Mouse (Mus musculus): ENCODE data around the gene Pde11a. TPM values are rescaled to one million over a fixed set of nuclear protein-coding genes. Genes with fewer than 3 reads are reported as not detected.

Gene Pde11a
- polyA plus RNA-seq, 1 experiment = 0.83 TPM

DNA sequence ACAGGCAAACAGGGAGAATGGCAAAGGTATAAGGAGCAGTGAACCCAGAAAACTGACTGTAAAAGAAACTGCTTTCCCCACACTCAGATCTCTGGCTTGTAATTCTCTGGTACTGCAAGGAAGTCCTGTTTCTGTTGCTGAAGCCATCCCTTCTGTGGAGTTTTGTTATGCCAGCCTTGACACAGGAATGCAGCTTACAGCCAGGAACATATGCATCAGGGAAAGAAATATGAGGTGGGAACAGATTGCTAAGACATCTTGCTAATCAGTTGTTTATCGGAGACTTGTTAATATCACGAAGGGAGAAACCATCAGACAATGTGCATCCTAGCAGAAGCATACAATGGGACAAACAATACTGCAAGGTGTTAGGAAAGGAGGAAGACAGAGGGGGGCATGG, 99.4 kb downstream of the Pde11a start:
- DNase-seq = no peak
- no peaks in the 10 kb centered on the region for H3K4me1 ChIP-seq (ENCODE audit: control insufficient read depth, insufficient read depth, low read length)
- H3K4me3 ChIP-seq (ENCODE audit: insufficient read depth, low read depth, low read length) = no peak overlapping the region
- no peaks in the 10 kb centered on the region for H3K36me3 ChIP-seq (ENCODE audit: control insufficient read depth, insufficient read depth, low read length)
- H3K27ac ChIP-seq (ENCODE audit: insufficient read depth, low read depth, low read length) = no peak overlapping the region
- H3K27me3 ChIP-seq (replicated peaks; ENCODE audit: control insufficient read depth, insufficient read depth, low read length) = no peaks in the 10 kb centered on the region
- WGBS = 90% methylated on average over 2 of the region's 2 CpGs
- TF ChIP-seq POLR2A (IDR thresholded peaks at IDR 0.05; ENCODE audit: low read depth, low read length) = no peak
- TF ChIP-seq CTCF (conservative IDR thresholded peaks at IDR 0.05; ENCODE audit: insufficient read depth, insufficient read length, low read depth, low read length) = no peak

DNA sequence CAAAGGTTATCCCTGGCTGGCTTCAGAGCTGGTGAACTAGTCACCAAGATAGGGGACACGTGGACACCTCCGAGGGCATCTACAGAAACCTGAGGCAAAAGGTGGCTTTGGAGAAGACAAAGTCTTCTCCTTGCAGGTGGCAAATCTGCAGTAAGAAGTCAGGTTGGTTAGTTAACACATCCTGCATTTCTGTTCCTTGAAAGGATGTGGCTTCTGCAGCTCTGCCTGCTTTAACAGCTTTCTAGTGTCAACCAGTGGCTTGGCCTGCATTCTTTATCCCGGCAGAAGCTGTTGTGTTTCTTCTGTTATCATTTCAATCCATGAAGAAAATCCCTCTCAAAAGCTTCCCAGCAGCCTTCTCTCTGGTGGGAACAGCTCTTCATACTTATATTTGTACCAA, 100.1 kb downstream of the Pde11a start:
- WGBS = 76% methylated on average over 3 of the region's 3 CpGs
- DNase-seq = no peak
- H3K27me3 ChIP-seq (replicated peaks; ENCODE audit: control insufficient read depth, insufficient read depth, low read length) = no peaks in the 10 kb centered on the region
- no peak overlapping the region for H3K27ac ChIP-seq (ENCODE audit: insufficient read depth, low read depth, low read length)
- TF ChIP-seq POLR2A (IDR thresholded peaks at IDR 0.05; ENCODE audit: low read depth, low read length) = no peak
- no peak for TF ChIP-seq CTCF (conservative IDR thresholded peaks at IDR 0.05; ENCODE audit: insufficient read depth, insufficient read length, low read depth, low read length)
- H3K36me3 ChIP-seq (ENCODE audit: control insufficient read depth, insufficient read depth, low read length) = no peaks in the 10 kb centered on the region
- H3K4me1 ChIP-seq (ENCODE audit: control insufficient read depth, insufficient read depth, low read length) = no peaks in the 10 kb centered on the region
- no peak overlapping the region for H3K4me3 ChIP-seq (ENCODE audit: insufficient read depth, low read depth, low read length)

- H3K27ac ChIP-seq (ENCODE audit: insufficient read depth, low read depth, low read length) = no peak overlapping the region
- WGBS = 85% methylated on average over 10 of the region's 10 CpGs
Observed at GRCm38 (mm10) chr2:76237638-76238420, 100.7 kb downstream of the Pde11a start.

GRCm38 (mm10) chr2:76220364-76221108, 118.0 kb downstream of the Pde11a start:
- no peak for DNase-seq
- 60% methylated on average over 6 of the region's 6 CpGs for WGBS
- no peak for TF ChIP-seq CTCF (conservative IDR thresholded peaks at IDR 0.05; ENCODE audit: insufficient read depth, insufficient read length, low read depth, low read length)
- TF ChIP-seq POLR2A (IDR thresholded peaks at IDR 0.05; ENCODE audit: low read depth, low read length) = no peak
- H3K36me3 ChIP-seq (ENCODE audit: control insufficient read depth, insufficient read depth, low read length) = no peaks in the 10 kb centered on the region
- H3K27ac ChIP-seq (ENCODE audit: insufficient read depth, low read depth, low read length) = no peak overlapping the region
- no peak overlapping the region for H3K4me3 ChIP-seq (ENCODE audit: insufficient read depth, low read depth, low read length)
- no peaks in the 10 kb centered on the region for H3K4me1 ChIP-seq (ENCODE audit: control insufficient read depth, insufficient read depth, low read length)
- no peaks in the 10 kb centered on the region for H3K27me3 ChIP-seq (replicated peaks; ENCODE audit: control insufficient read depth, insufficient read depth, low read length)

More at GRCm38 (mm10) chr2:76237638-76238420, 100.7 kb downstream of the Pde11a start:
- no peaks in the 10 kb centered on the region for H3K4me1 ChIP-seq (ENCODE audit: control insufficient read depth, insufficient read depth, low read length)
- no peaks in the 10 kb centered on the region for H3K36me3 ChIP-seq (ENCODE audit: control insufficient read depth, insufficient read depth, low read length)
- no peak for DNase-seq
- TF ChIP-seq CTCF (conservative IDR thresholded peaks at IDR 0.05; ENCODE audit: insufficient read depth, insufficient read length, low read depth, low read length) = no peak
- no peaks in the 10 kb centered on the region for H3K27me3 ChIP-seq (replicated peaks; ENCODE audit: control insufficient read depth, insufficient read depth, low read length)
- H3K4me3 ChIP-seq (ENCODE audit: insufficient read depth, low read depth, low read length) = no peak overlapping the region

DNA sequence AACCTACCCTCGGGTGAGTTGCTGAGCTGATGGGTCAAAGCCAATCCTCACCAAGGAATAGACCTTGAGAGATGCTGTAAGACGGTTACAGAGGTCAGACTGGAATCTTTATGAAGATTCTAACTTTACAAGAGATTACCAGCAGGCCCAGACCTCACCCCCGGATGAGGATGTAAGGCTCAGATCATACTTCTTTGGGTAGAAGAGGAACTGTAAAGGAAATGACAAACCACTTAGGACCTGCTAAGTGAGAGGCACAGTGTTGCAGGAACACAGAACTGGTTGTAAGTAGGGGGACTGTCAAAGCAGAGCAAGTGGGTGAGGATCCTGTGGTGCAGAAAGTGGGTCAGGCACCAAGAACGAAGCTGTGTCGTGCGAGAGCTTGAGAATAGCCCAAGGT, 119.0 kb downstream of the Pde11a start:
- Histone ChIP-seq H3K27ac (ENCODE audit: insufficient read depth, low read depth, low read length) (no peak overlapping the region), H3K4me3 (ENCODE audit: insufficient read depth, low read depth, low read length) (no peak overlapping the region), H3K27me3 (replicated peaks; ENCODE audit: control insufficient read depth, insufficient read depth, low read length) (no peaks in the 10 kb centered on the region), H3K36me3 (ENCODE audit: control insufficient read depth, insufficient read depth, low read length) (no peaks in the 10 kb centered on the region), H3K4me1 (ENCODE audit: control insufficient read depth, insufficient read depth, low read length) (no peaks in the 10 kb centered on the region)
- TF ChIP-seq POLR2A (IDR thresholded peaks at IDR 0.05; ENCODE audit: low read depth, low read length) = no peak
- TF ChIP-seq CTCF (conservative IDR thresholded peaks at IDR 0.05; ENCODE audit: insufficient read depth, insufficient read length, low read depth, low read length) = no peak
- DNase-seq = no peak
- 82% methylated on average over 6 of the region's 6 CpGs for WGBS

DNA sequence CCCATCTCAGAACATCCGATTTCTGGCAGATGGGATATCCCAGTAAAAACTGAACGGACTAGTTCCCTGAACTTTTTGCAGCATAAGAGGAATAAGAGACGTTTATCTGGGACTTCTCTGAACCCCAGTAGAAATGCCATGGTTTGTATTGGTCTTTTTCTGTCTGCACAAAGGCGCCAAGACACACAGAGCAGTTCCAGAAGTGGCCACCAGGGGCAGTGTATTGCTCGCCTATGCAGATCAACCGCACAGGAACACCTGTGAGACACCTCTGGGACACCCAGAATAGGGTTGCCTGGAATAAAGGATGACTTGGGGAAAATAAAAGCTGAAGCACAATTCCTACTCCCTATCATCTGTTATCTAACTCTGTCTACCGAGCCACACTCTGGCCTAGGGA, 122.4 kb downstream of the Pde11a start:
- peak; percentile 15 for DNase-seq

GRCm38 (mm10) chr2:76215219-76215618, 123.4 kb downstream of the Pde11a start:
- DNase-seq = no peak
- Histone ChIP-seq H3K4me3 (ENCODE audit: insufficient read depth, low read depth, low read length) (no peak overlapping the region), H3K4me1 (ENCODE audit: control insufficient read depth, insufficient read depth, low read length) (no peaks in the 10 kb centered on the region), H3K27ac (ENCODE audit: insufficient read depth, low read depth, low read length) (no peak overlapping the region), H3K27me3 (replicated peaks; ENCODE audit: control insufficient read depth, insufficient read depth, low read length) (no peaks in the 10 kb centered on the region), H3K36me3 (ENCODE audit: control insufficient read depth, insufficient read depth, low read length) (no peaks in the 10 kb centered on the region)
- 84% methylated on average over 9 of the region's 9 CpGs for WGBS
- TF ChIP-seq POLR2A (IDR thresholded peaks at IDR 0.05; ENCODE audit: low read depth, low read length) = no peak
- no peak for TF ChIP-seq CTCF (conservative IDR thresholded peaks at IDR 0.05; ENCODE audit: insufficient read depth, insufficient read length, low read depth, low read length)

More for the DNA sequence above, 122.4 kb downstream of the Pde11a start:
- Histone ChIP-seq H3K4me1 (ENCODE audit: control insufficient read depth, insufficient read depth, low read length) (no peaks in the 10 kb centered on the region), H3K27me3 (replicated peaks; ENCODE audit: control insufficient read depth, insufficient read depth, low read length) (no peaks in the 10 kb centered on the region), H3K4me3 (ENCODE audit: insufficient read depth, low read depth, low read length) (no peak overlapping the region), H3K36me3 (ENCODE audit: control insufficient read depth, insufficient read depth, low read length) (no peaks in the 10 kb centered on the region), H3K27ac (ENCODE audit: insufficient read depth, low read depth, low read length) (no peak overlapping the region)
- WGBS = 79% methylated on average over 7 of the region's 7 CpGs
- TF ChIP-seq CTCF (conservative IDR thresholded peaks at IDR 0.05; ENCODE audit: insufficient read depth, insufficient read length, low read depth, low read length) (peak; percentile 47), POLR2A (IDR thresholded peaks at IDR 0.05; ENCODE audit: low read depth, low read length) (no peak)
